Comparison of ENCODE assay signal across 21 mouse cellular contexts in the genomic region with DNA sequence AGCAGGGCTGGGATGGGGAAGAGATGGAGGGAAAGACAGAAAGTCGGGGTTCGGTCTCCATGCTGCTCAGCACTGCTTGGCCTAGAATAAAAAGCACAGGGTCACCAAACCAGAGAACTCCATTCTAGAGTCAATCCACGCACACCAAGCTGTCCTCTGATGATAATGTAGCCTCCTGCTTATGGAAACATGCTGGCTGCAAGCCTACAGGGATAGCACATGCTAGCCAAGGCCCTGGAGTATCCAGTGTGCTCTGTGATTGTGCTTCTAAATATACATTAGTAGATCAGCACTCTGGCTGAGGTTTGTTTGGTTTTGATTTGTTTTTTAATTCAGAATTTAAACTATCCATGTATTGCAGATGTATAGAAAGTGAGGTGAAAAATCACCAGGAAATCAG. TPM values are rescaled to one million over a fixed set of nuclear protein-coding genes. Genes with fewer than 3 reads are reported as not detected.
DNase-seq lines count a peak whose midpoint lies in the region.
"Had no signal": no experiment of that assay in that cellular context is flagged by ENCODE, and none has a peak within 500 bp of the region (broad histone marks: within the 10 kb centered on the region; RNA-seq: fewer than 3 reads in every experiment).

No protein-coding gene starts in this region.

- H3K27ac ChIP-seq in heart, embryonic 10.5 days = no peak overlapping the region
- H3K27ac ChIP-seq in limb, embryonic 10.5 days = no peak overlapping the region
- H3K27ac ChIP-seq: embryonic facial prominence, embryonic 10.5 days; forebrain, embryonic 15.5 days; hindbrain, postnatal 0 days; layer of hippocampus, adult 2 months; liver, embryonic 13.5 days; midbrain, embryonic 12.5 days; neural tube, embryonic 15.5 days had no signal

- peak; percentile 59 to 61 for DNase-seq in heart, adult 18-20 months
- DNase-seq in heart, embryonic 10.5 days (ENCODE audit: low spot score) = no peak
- peak; percentile 5 for DNase-seq in cerebellum, adult 8-10 months
- peak; percentile 30 to 55 for DNase-seq in cerebellum, postnatal 25 days
- DNase-seq in limb, embryonic 10.5 days (ENCODE audit: low spot score) = peak; percentile 13
- DNase-seq in frontal cortex, postnatal 14 days (ENCODE audit: low spot score in 2 of 2) = no peak
- DNase-seq in adrenal gland, postnatal 14 days = no peak
- DNase-seq: gastrocnemius, postnatal 14 days; kidney, postnatal 25 days; layer of hippocampus, postnatal 36 days; liver, embryonic 13.5 days; lung, adult 2 months; lung, postnatal 14 days; right cerebral cortex, adult 18-20 months; thymus, adult 2 months had no signal

- H3K36me3 ChIP-seq in heart, embryonic 10.5 days = no peaks in the 10 kb centered on the region
- H3K36me3 ChIP-seq in limb, embryonic 10.5 days = no peaks in the 10 kb centered on the region
- H3K36me3 ChIP-seq: embryonic facial prominence, embryonic 10.5 days; forebrain, embryonic 15.5 days; liver, embryonic 13.5 days; midbrain, embryonic 12.5 days; neural tube, embryonic 15.5 days had no signal

- no peaks in the 10 kb centered on the region for H3K9me3 ChIP-seq in heart, embryonic 10.5 days
- H3K9me3 ChIP-seq in limb, embryonic 10.5 days (replicated peaks) = no peaks in the 10 kb centered on the region
- H3K9me3 ChIP-seq: embryonic facial prominence, embryonic 10.5 days; forebrain, embryonic 15.5 days; liver, embryonic 13.5 days; midbrain, embryonic 12.5 days; neural tube, embryonic 15.5 days had no signal

- no peaks in the 10 kb centered on the region for H3K27me3 ChIP-seq in heart, embryonic 10.5 days (ENCODE audit: insufficient read depth, poor library complexity, severe bottlenecking)
- no peaks in the 10 kb centered on the region for H3K27me3 ChIP-seq in limb, embryonic 10.5 days (ENCODE audit: low read depth, poor library complexity, severe bottlenecking)
- H3K27me3 ChIP-seq: forebrain, embryonic 15.5 days; liver, embryonic 13.5 days; midbrain, embryonic 12.5 days; neural tube, embryonic 15.5 days had no signal

- H3K4me3 ChIP-seq in heart, embryonic 10.5 days = no peak overlapping the region
- no peak overlapping the region for H3K4me3 ChIP-seq in limb, embryonic 10.5 days
- H3K4me3 ChIP-seq: embryonic facial prominence, embryonic 10.5 days; forebrain, embryonic 15.5 days; layer of hippocampus, adult 2 months; liver, embryonic 13.5 days; midbrain, embryonic 12.5 days; neural tube, embryonic 15.5 days had no signal

- WGBS in heart, embryonic 10.5 days = 88% methylated on average over 3 of the region's 3 CpGs
- 88% methylated on average over 3 of the region's 3 CpGs for WGBS in limb, embryonic 10.5 days

- no peaks in the 10 kb centered on the region for H3K4me1 ChIP-seq in heart, embryonic 10.5 days
- no peaks in the 10 kb centered on the region for H3K4me1 ChIP-seq in limb, embryonic 10.5 days
- H3K4me1 ChIP-seq: embryonic facial prominence, embryonic 10.5 days; forebrain, embryonic 15.5 days; liver, embryonic 13.5 days; midbrain, embryonic 12.5 days; neural tube, embryonic 15.5 days had no signal

RNA-seq across cellular contexts. Expression of gene Mterf1b, which starts 30.6 kb away (rescaled TPM):
- 1 to 10 TPM; 2.1 to 3.3 TPM for total RNA-seq in heart, adult 18-20 months (2021)
- polyA plus RNA-seq in heart, embryonic 10.5 days (2016; fragmentation: Nextera tagmentation; extraction: Ambion mirVana) = 2.2 and 3.1 TPM in 2 replicates
- polyA plus RNA-seq in limb, embryonic 10.5 days (2016; fragmentation: Nextera tagmentation; extraction: Ambion mirVana) = 2.6 and 3.4 TPM in 2 replicates
- total RNA-seq in adrenal gland, postnatal 14 days (2021) = 2.3 and 4.5 TPM in 2 replicates

RNA-seq across cellular contexts. Expression of gene Cyp51, which starts 57.0 kb away (rescaled TPM):
- 1 to 10 TPM; 6.4 to 7.3 TPM for total RNA-seq in heart, adult 18-20 months (2021)
- polyA plus RNA-seq in heart, embryonic 10.5 days (2016; fragmentation: Nextera tagmentation; extraction: Ambion mirVana) = 59.5 and 68.9 TPM in 2 replicates
- polyA plus RNA-seq in limb, embryonic 10.5 days (2016; fragmentation: Nextera tagmentation; extraction: Ambion mirVana) = 93.3 and 103 TPM in 2 replicates
- total RNA-seq in adrenal gland, postnatal 14 days (2021) = 34.6 and 43.6 TPM in 2 replicates

Comparison
In these comparisons a context has a peak if more than half of its experiments do, and no peak if none do; other contexts are left out.
1. DNase-seq: peak in heart, adult 18-20 months (2 of 2), cerebellum, adult 8-10 months (single experiment), cerebellum, postnatal 25 days (2 of 2) and limb, embryonic 10.5 days (single experiment); none in heart, embryonic 10.5 days (single experiment), frontal cortex, postnatal 14 days (0 of 2) and adrenal gland, postnatal 14 days (single experiment).